Mouse (Mus musculus): ENCODE measurements around the gene Gm7271. TPM values are rescaled to one million over a fixed set of nuclear protein-coding genes. Genes with fewer than 3 reads are reported as not detected.

The Gm7271 gene
- total RNA-seq (2014; rRNA removed) (not detected in 2 replicates), polyA plus RNA-seq (2015; fragmentation: Nextera tagmentation; extraction: Ambion mirVana) (not detected in 2 replicates)

DNA sequence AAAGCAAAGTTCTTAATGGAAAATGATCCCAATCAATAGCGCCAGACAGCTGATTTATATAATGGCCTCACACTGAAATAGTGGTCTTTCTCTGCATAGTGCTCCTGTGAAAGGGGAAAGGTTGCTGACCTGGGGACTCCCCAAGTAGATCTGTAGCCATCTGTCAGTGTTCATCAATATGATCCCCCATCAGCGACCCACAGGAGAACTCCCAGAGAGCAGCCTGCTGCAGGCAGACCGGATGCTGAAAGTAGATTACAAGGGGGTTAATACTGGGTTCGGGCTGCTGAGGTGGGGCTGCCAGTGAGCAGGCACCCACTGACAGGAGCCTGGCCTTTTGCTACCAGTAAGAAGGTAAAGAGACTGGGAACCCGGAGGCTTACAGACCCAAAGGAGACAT is at the start of gene Gm7271:
TSS of gene Gm7271 (plus strand) at position 230 of the 400 bp plus-strand sequence.
- H3K4me3 ChIP-seq (ENCODE audit: low read depth, low read length), result no peak within 1 kb of the TSS
- H3K27me3 ChIP-seq (ENCODE audit: insufficient read depth, low read length), result no peaks in the 10 kb centered on the region
- no peak for ATAC-seq
- no peak within 1 kb of the TSS for H3K27ac ChIP-seq (ENCODE audit: low read depth, low read length)
- no peak within 1 kb of the TSS for H3K4me2 ChIP-seq (ENCODE audit: low read depth)
- no peaks in the 10 kb centered on the region for H3K4me1 ChIP-seq (ENCODE audit: insufficient read depth)
- DNase-seq, result no peak
- no peak within 1 kb of the TSS for H3K9ac ChIP-seq
- no peaks in the 10 kb centered on the region for H3K36me3 ChIP-seq (ENCODE audit: insufficient read depth)
- 47% methylated on average over 5 of the region's 5 CpGs for WGBS
- no peaks in the 10 kb centered on the region for H3K9me3 ChIP-seq (ENCODE audit: low read length)
- TF ChIP-seq CTCF (IDR thresholded peaks at IDR 0.05; ENCODE audit: low read depth), result no peak

GRCm38 (mm10) chr5:76437100-76437499 is 46.7 kb upstream of the Gm7271 start:
- Histone ChIP-seq H3K4me1 (ENCODE audit: insufficient read depth) (no peaks in the 10 kb centered on the region), H3K36me3 (ENCODE audit: insufficient read depth) (no peaks in the 10 kb centered on the region), H3K4me3 (ENCODE audit: low read depth, low read length) (no peak overlapping the region), H3K4me2 (ENCODE audit: low read depth) (no peak overlapping the region), H3K27ac (ENCODE audit: low read depth, low read length) (no peak overlapping the region), H3K9ac (no peak overlapping the region), H3K27me3 (ENCODE audit: insufficient read depth, low read length) (no peaks in the 10 kb centered on the region), H3K9me3 (ENCODE audit: low read length) (no peaks in the 10 kb centered on the region)
- ATAC-seq, result no peak
- no peak for TF ChIP-seq CTCF (IDR thresholded peaks at IDR 0.05; ENCODE audit: low read depth)
- WGBS, result 78% methylated on average over 5 of the region's 5 CpGs
- no peak for DNase-seq

- WGBS, result 93% methylated on average over 8 of the region's 8 CpGs
- DNase-seq, result no peak
- H3K27me3 ChIP-seq (ENCODE audit: insufficient read depth, low read length), result no peaks in the 10 kb centered on the region
- H3K4me3 ChIP-seq (ENCODE audit: low read depth, low read length), result no peak overlapping the region
- no peak for ATAC-seq
- H3K4me2 ChIP-seq (ENCODE audit: low read depth), result no peak overlapping the region
- H3K36me3 ChIP-seq (ENCODE audit: insufficient read depth), result no peaks in the 10 kb centered on the region
- H3K9ac ChIP-seq, result no peak overlapping the region
- H3K4me1 ChIP-seq (ENCODE audit: insufficient read depth), result no peaks in the 10 kb centered on the region
- no peaks in the 10 kb centered on the region for H3K9me3 ChIP-seq (ENCODE audit: low read length)
- no peak overlapping the region for H3K27ac ChIP-seq (ENCODE audit: low read depth, low read length)
- TF ChIP-seq CTCF (IDR thresholded peaks at IDR 0.05; ENCODE audit: low read depth), result no peak
Observed at GRCm38 (mm10) chr5:76437696-76438095, 46.1 kb upstream of the Gm7271 start.

- WGBS, result 75% methylated on average over 4 of the region's 4 CpGs
- TF ChIP-seq CTCF (IDR thresholded peaks at IDR 0.05; ENCODE audit: low read depth), result no peak
- H3K9ac ChIP-seq, result no peak overlapping the region
- no peaks in the 10 kb centered on the region for H3K4me1 ChIP-seq (ENCODE audit: insufficient read depth)
- no peak overlapping the region for H3K27ac ChIP-seq (ENCODE audit: low read depth, low read length)
- DNase-seq (no peak), ATAC-seq (no peak)
- H3K9me3 ChIP-seq (ENCODE audit: low read length), result no peaks in the 10 kb centered on the region
- H3K27me3 ChIP-seq (ENCODE audit: insufficient read depth, low read length), result no peaks in the 10 kb centered on the region
- H3K36me3 ChIP-seq (ENCODE audit: insufficient read depth), result no peaks in the 10 kb centered on the region
- H3K4me3 ChIP-seq (ENCODE audit: low read depth, low read length), result no peak overlapping the region
- no peak overlapping the region for H3K4me2 ChIP-seq (ENCODE audit: low read depth)
Observed at GRCm38 (mm10) chr5:76441431-76441830, 42.4 kb upstream of the Gm7271 start.

DNA sequence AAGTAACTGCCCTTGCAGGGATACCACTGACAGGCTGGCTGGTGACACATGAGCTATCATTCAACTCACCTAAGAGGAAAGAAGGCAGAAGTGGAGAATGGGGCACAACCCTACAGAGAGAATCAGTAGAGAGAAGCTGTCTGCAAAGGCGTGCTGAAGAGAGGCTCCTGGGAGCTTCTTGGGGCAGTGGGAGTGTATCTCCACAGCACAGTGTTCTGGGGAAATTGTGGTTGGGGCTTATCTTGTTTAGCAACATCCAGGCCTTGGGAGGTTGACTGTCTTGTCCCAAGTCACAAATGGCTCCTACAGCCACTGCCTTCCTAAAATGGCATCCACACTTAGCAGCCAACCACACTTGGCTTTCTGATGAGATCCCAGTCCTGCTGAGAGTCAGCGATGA is 8.9 kb upstream of the Gm7271 start:
- no peak overlapping the region for H3K4me3 ChIP-seq (ENCODE audit: low read depth, low read length)
- WGBS, result 90% methylated on average over 2 of the region's 2 CpGs
- TF ChIP-seq CTCF (IDR thresholded peaks at IDR 0.05; ENCODE audit: low read depth), result no peak
- H3K36me3 ChIP-seq (ENCODE audit: insufficient read depth), result no peaks in the 10 kb centered on the region
- no peaks in the 10 kb centered on the region for H3K4me1 ChIP-seq (ENCODE audit: insufficient read depth)
- H3K9me3 ChIP-seq (ENCODE audit: low read length), result no peaks in the 10 kb centered on the region
- H3K27me3 ChIP-seq (ENCODE audit: insufficient read depth, low read length), result no peaks in the 10 kb centered on the region
- no peak overlapping the region for H3K4me2 ChIP-seq (ENCODE audit: low read depth)
- H3K27ac ChIP-seq (ENCODE audit: low read depth, low read length), result no peak overlapping the region
- DNase-seq (no peak), ATAC-seq (no peak)
- H3K9ac ChIP-seq, result no peak overlapping the region

DNA sequence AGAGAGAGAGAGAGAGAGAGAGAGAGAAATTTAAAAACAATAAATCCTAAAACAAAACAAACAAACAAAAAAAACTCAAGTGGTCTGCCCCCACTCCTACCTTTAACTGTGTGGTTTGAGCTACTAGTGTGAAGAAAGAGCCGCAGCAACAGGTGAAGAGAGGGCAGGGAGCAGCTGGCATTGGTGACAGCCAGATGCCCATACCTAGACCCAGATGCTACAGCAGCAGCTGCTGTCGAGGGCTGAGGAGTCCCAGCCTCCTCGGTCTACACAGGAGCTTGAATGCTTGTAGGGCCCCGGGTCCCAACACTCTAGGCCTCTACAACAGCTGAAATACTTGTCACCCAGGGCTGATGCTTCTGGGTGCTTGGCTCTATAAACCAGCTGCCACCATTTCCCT is 7.0 kb upstream of the Gm7271 start:
- Histone ChIP-seq H3K36me3 (ENCODE audit: insufficient read depth) (no peaks in the 10 kb centered on the region), H3K27me3 (ENCODE audit: insufficient read depth, low read length) (no peaks in the 10 kb centered on the region), H3K4me2 (ENCODE audit: low read depth) (no peak overlapping the region), H3K9ac (no peak overlapping the region), H3K4me1 (ENCODE audit: insufficient read depth) (no peaks in the 10 kb centered on the region), H3K9me3 (ENCODE audit: low read length) (no peaks in the 10 kb centered on the region), H3K27ac (ENCODE audit: low read depth, low read length) (no peak overlapping the region), H3K4me3 (ENCODE audit: low read depth, low read length) (no peak overlapping the region)
- no peak for DNase-seq
- 84% methylated on average over 4 of the region's 4 CpGs for WGBS
- ATAC-seq, result no peak
- TF ChIP-seq CTCF (IDR thresholded peaks at IDR 0.05; ENCODE audit: low read depth), result no peak

GRCm38 (mm10) chr5:76477764-76478163 is 6.1 kb upstream of the Gm7271 start:
- H3K27ac ChIP-seq (ENCODE audit: low read depth, low read length), result no peak overlapping the region
- WGBS, result 27% methylated on average over 9 of the region's 9 CpGs
- peak; percentile 8 for DNase-seq
- no peaks in the 10 kb centered on the region for H3K9me3 ChIP-seq (ENCODE audit: low read length)
- no peaks in the 10 kb centered on the region for H3K4me1 ChIP-seq (ENCODE audit: insufficient read depth)
- H3K4me2 ChIP-seq (ENCODE audit: low read depth), result 0 out of 2 replicates have a peak overlapping the region, but pooled peaks have one; percentile 8
- H3K9ac ChIP-seq, result no peak overlapping the region
- no peak for TF ChIP-seq CTCF (IDR thresholded peaks at IDR 0.05; ENCODE audit: low read depth)
- no peaks in the 10 kb centered on the region for H3K36me3 ChIP-seq (ENCODE audit: insufficient read depth)
- ATAC-seq, result peak; percentile 66; the same call in 1 of the 2 replicates
- H3K27me3 ChIP-seq (ENCODE audit: insufficient read depth, low read length), result no peaks in the 10 kb centered on the region
- no peak overlapping the region for H3K4me3 ChIP-seq (ENCODE audit: low read depth, low read length)

Data from forebrain, postnatal 0 days (tissue).